Mouse (Mus musculus) kidney, postnatal 0 days (tissue): ENCODE measurements around the gene Cdc42ep5. TPM values are rescaled to one million over a fixed set of nuclear protein-coding genes. Genes with fewer than 3 reads are reported as not detected.
A peak's percentile ranks its signal among the peaks of the same experiment; 100 is the strongest.

ENCODE experiments used
- ATAC-seq: fragments of 200-750 bp; cut with Nextera tagmentation; replicated peaks from 2 replicates; pipeline ENCODE4 v1.8.0; 2017; ENCODE audit warnings: low read depth, moderate number of reproducible peaks, moderate TSS enrichment, moderate library complexity; ENCODE audit not compliant: low FRiP score
- DNase-seq: peaks from one replicate; pipeline ENCODE4 v3.0.0-alpha.2; 2016; ENCODE audit warnings: low spot score
- H3K27ac ChIP-seq: fragments of 300-500 bp; sonication (generic); 2 replicates; pipeline ENCODE4 v1.5.1; 2014; ENCODE audit warnings: mild to moderate bottlenecking
- H3K27me3 ChIP-seq: fragments of 300-500 bp; sonication (generic); 2 replicates; pipeline ENCODE4 v1.6.1; 2014; ENCODE audit warnings: low read length, mixed read lengths; ENCODE audit not compliant: insufficient read depth
- H3K36me3 ChIP-seq: fragments of 300-500 bp; sonication (generic); 2 replicates; pipeline ENCODE4 v1.6.1; 2014; ENCODE audit warnings: low read length, mixed read lengths; ENCODE audit not compliant: insufficient read depth
- H3K4me1 ChIP-seq: fragments of 300-500 bp; sonication (generic); replicated peaks from 2 replicates; pipeline ENCODE4 v1.6.1; 2014; ENCODE audit warnings: antibody characterized with exemption, low read length, mixed read lengths; ENCODE audit not compliant: insufficient read depth
- H3K4me2 ChIP-seq: fragments of 300-500 bp; sonication (generic); 2 replicates; pipeline ENCODE4 v1.6.1; 2014; ENCODE audit warnings: mild to moderate bottlenecking, low read length, moderate library complexity, mixed read lengths
- H3K4me3 ChIP-seq: fragments of 300-500 bp; sonication (generic); replicated peaks from 2 replicates; pipeline ENCODE4 v1.5.1; 2014; ENCODE audit warnings: low read depth, low read length
- H3K9ac ChIP-seq: fragments of 300-500 bp; sonication (generic); 2 replicates; pipeline ENCODE4 v1.6.1; 2014; ENCODE audit warnings: low read depth, low read length
- H3K9me3 ChIP-seq: fragments of 300-500 bp; sonication (generic); replicated peaks from 2 replicates; pipeline ENCODE4 v1.6.1; 2016; ENCODE audit warnings: low read length, inconsistent platforms, mixed read lengths
- CTCF ChIP-seq: IDR thresholded peaks from 2 replicates; pipeline ENCODE4 v1.5.1; 2016; ENCODE audit warnings: antibody characterized with exemption, low read depth, mild to moderate bottlenecking, moderate library complexity
- WGBS: fragments of 180-500 bp; shearing (Covaris S2); extraction: QIAGEN DNeasy Blood & Tissue Kit; methylation state at CpG from one replicate; pipeline ENCODE4 v1.1.7; 2014; 5-methylcytosine and 5-hydroxymethylcytosine counted together
- polyA plus RNA-seq: library from polyadenylated mRNA; unstranded; fragments of >200 nt; fragmentation: Nextera tagmentation; extraction: Ambion mirVana; gene quantifications from 2 replicates; pipeline ENCODE4 v1.2.1, GENCODE M21; 2015

The Cdc42ep5 gene
- polyA plus RNA-seq, 1 experiment from 2014 or later, result 48.1 TPM

GRCm38 (mm10) chr7:4130686-4131452 is 33.8 kb downstream of the Cdc42ep5 start:
- H3K9me3 ChIP-seq, result no peaks in the 10 kb centered on the region
- 35% methylated on average over 13 of the region's 13 CpGs for WGBS
- H3K4me3 ChIP-seq, result no peak overlapping the region
- no peaks in the 10 kb centered on the region for H3K27me3 ChIP-seq
- no peak overlapping the region for H3K4me2 ChIP-seq
- peak; percentile 92 for TF ChIP-seq CTCF
- no peak overlapping the region for H3K27ac ChIP-seq
- H3K9ac ChIP-seq, result no peak overlapping the region
- peak; percentile 56; the same call in 1 of the 2 replicates for ATAC-seq
- DNase-seq, result peak; percentile 91
- no peaks in the 10 kb centered on the region for H3K36me3 ChIP-seq
- H3K4me1 ChIP-seq, result no peaks in the 10 kb centered on the region

- Histone ChIP-seq H3K4me1 (no peaks in the 10 kb centered on the region), H3K27ac (no peak overlapping the region), H3K36me3 (no peaks in the 10 kb centered on the region), H3K9me3 (no peaks in the 10 kb centered on the region), H3K4me2 (no peak overlapping the region), H3K27me3 (no peaks in the 10 kb centered on the region), H3K9ac (0 out of 2 replicates have a peak overlapping the region, but pooled peaks have one; percentile 18), H3K4me3 (no peak overlapping the region)
- TF ChIP-seq CTCF, result no peak
- no peak for ATAC-seq
- DNase-seq, result no peak
- 56% methylated on average over 6 of the region's 6 CpGs for WGBS
Measured at GRCm38 (mm10) chr7:4128860-4129259, 35.8 kb downstream of the Cdc42ep5 start.

- no peak overlapping the region for H3K9ac ChIP-seq
- WGBS, result 83% methylated on average over 4 of the region's 4 CpGs
- TF ChIP-seq CTCF, result no peak
- H3K4me2 ChIP-seq, result no peak overlapping the region
- ATAC-seq (no peak), DNase-seq (no peak)
- H3K9me3 ChIP-seq, result no peaks in the 10 kb centered on the region
- H3K4me3 ChIP-seq, result no peak overlapping the region
- H3K36me3 ChIP-seq, result no peaks in the 10 kb centered on the region
- H3K27ac ChIP-seq, result no peak overlapping the region
- H3K4me1 ChIP-seq, result no peaks in the 10 kb centered on the region
- no peaks in the 10 kb centered on the region for H3K27me3 ChIP-seq
Measured at GRCm38 (mm10) chr7:4127894-4128293, 36.8 kb downstream of the Cdc42ep5 start.

GRCm38 (mm10) chr7:4126992-4127785 is 37.5 kb downstream of the Cdc42ep5 start:
- H3K9me3 ChIP-seq, result no peaks in the 10 kb centered on the region
- no peak overlapping the region for H3K9ac ChIP-seq
- DNase-seq (no peak), ATAC-seq (no peak)
- H3K4me1 ChIP-seq, result no peaks in the 10 kb centered on the region
- 86% methylated on average over 11 of the region's 11 CpGs for WGBS
- no peak overlapping the region for H3K4me2 ChIP-seq
- TF ChIP-seq CTCF, result no peak
- H3K27me3 ChIP-seq, result no peaks in the 10 kb centered on the region
- H3K4me3 ChIP-seq, result no peak overlapping the region
- no peak overlapping the region for H3K27ac ChIP-seq
- no peaks in the 10 kb centered on the region for H3K36me3 ChIP-seq

- Histone ChIP-seq H3K27ac (no peak overlapping the region), H3K9me3 (no peaks in the 10 kb centered on the region), H3K4me3 (no peak overlapping the region), H3K4me1 (no peaks in the 10 kb centered on the region), H3K4me2 (no peak overlapping the region), H3K9ac (no peak overlapping the region), H3K27me3 (0 out of 2 replicates have a peak, but pooled peaks cover under 1% of the 10 kb centered on the region), H3K36me3 (no peaks in the 10 kb centered on the region)
- DNase-seq (no peak), ATAC-seq (no peak)
- peak; percentile 25; the same call in 1 of the 2 replicates for TF ChIP-seq CTCF
- 34% methylated on average over 9 of the region's 9 CpGs for WGBS
Measured at GRCm38 (mm10) chr7:4125306-4125705, 39.4 kb downstream of the Cdc42ep5 start.

- 27% methylated on average over 5 of the region's 5 CpGs for WGBS
- Histone ChIP-seq H3K4me1 (no peaks in the 10 kb centered on the region), H3K4me3 (no peak overlapping the region), H3K4me2 (no peak overlapping the region), H3K36me3 (no peaks in the 10 kb centered on the region), H3K27ac (no peak overlapping the region), H3K9ac (no peak overlapping the region), H3K27me3 (peaks cover 5% of the 10 kb centered on the region; the same call in 1 of the 2 replicates), H3K9me3 (no peaks in the 10 kb centered on the region)
- no peak for DNase-seq
- ATAC-seq, result no peak
- no peak for TF ChIP-seq CTCF
Measured at GRCm38 (mm10) chr7:4124856-4125255, 39.8 kb downstream of the Cdc42ep5 start.
